Mouse (Mus musculus) stomach, postnatal 0 days (tissue): ENCODE measurements at regions not wholly inside any gene's neighbourhood (a gene's known extent, or its start where the extent isn't known, plus 50 kb on each side); places are given as distances from the start of the nearest gene placed in this dataset.

Source experiments
- CTCF ChIP-seq: IDR thresholded peaks from 2 replicates; pipeline ENCODE4 v1.5.1; 2016; ENCODE audit warnings: antibody characterized with exemption, low read depth, mild to moderate bottlenecking, moderate library complexity
- EP300 ChIP-seq: optimal IDR thresholded peaks from 2 replicates; pipeline ENCODE3; 2016; ENCODE audit warnings: antibody characterized with exemption

DNA sequence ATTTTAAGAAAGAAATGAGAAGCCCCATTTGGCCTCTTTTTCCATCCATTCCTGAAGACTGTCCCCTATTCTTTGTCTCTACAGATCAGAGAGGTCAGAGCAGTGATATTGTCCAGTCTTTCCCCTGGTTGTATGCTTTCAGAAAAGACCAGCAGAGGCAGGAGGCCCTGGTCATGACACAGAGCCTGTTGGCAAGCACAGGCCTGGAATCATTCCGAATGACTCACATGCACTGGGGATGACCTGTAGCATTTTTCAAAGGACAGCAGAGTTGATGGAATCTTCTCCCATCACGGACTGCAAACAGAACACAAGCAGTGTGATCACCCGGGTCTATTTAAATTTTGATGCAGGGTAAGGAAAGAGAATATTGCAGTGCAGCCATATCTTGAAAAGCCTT is 50.2 kb upstream of the Nxt1 start:
- TF ChIP-seq CTCF (no peak), EP300 (no peak)
